Mouse (Mus musculus) kidney, embryonic 14.5 days (tissue): ENCODE data around the gene Npffr2. TPM values are rescaled to one million over a fixed set of nuclear protein-coding genes. Genes with fewer than 3 reads are reported as not detected.
A peak's percentile ranks its signal among the peaks of the same experiment; 100 is the strongest.

Experiments
- ATAC-seq: fragments of 200-750 bp; cut with Nextera tagmentation; 2 replicates; pipeline ENCODE4 v1.8.0; 2017; ENCODE audit warnings: moderate number of reproducible peaks, mild to moderate bottlenecking, moderate TSS enrichment, moderate library complexity; ENCODE audit not compliant: low FRiP score, low TSS enrichment
- H3K27ac ChIP-seq: fragments of 300-500 bp; sonication (generic); 2 replicates; pipeline ENCODE4 v1.5.1; 2014; ENCODE audit warnings: low read depth, mild to moderate bottlenecking, low read length, moderate library complexity, mixed read lengths
- H3K27me3 ChIP-seq: fragments of 300-500 bp; sonication (generic); 2 replicates; pipeline ENCODE4 v1.6.1; 2014; ENCODE audit warnings: mild to moderate bottlenecking, low read length; ENCODE audit not compliant: control insufficient read depth, insufficient read depth
- H3K36me3 ChIP-seq: fragments of 300-500 bp; sonication (generic); 2 replicates; pipeline ENCODE4 v1.6.1; 2014; ENCODE audit warnings: low read length, mixed read lengths; ENCODE audit not compliant: control insufficient read depth, insufficient read depth
- H3K4me1 ChIP-seq: fragments of 300-500 bp; sonication (generic); 2 replicates; pipeline ENCODE4 v1.6.1; 2014; ENCODE audit warnings: low read length, mixed read lengths; ENCODE audit not compliant: control insufficient read depth, insufficient read depth
- H3K4me2 ChIP-seq: fragments of 300-500 bp; sonication (generic); replicated peaks from 2 replicates; pipeline ENCODE4 v1.6.1; 2014; ENCODE audit warnings: low read depth, mild to moderate bottlenecking, low read length
- H3K4me3 ChIP-seq: fragments of 300-500 bp; sonication (generic); 2 replicates; pipeline ENCODE4 v1.5.1; 2014; ENCODE audit warnings: mild to moderate bottlenecking, low read length
- H3K9ac ChIP-seq: fragments of 300-500 bp; sonication (generic); 2 replicates; pipeline ENCODE4 v1.6.1; 2014; ENCODE audit warnings: low read depth, mild to moderate bottlenecking, low read length, moderate library complexity
- H3K9me3 ChIP-seq: fragments of 300-500 bp; sonication (generic); 2 replicates; pipeline ENCODE4 v1.6.1; 2016; ENCODE audit warnings: low read length; ENCODE audit not compliant: control insufficient read depth
- WGBS: fragments of 180-500 bp; shearing (Covaris S2); extraction: QIAGEN DNeasy Blood & Tissue Kit; methylation state at CpG from one replicate; pipeline ENCODE4 v1.1.7; 2014; 5-methylcytosine and 5-hydroxymethylcytosine counted together
- polyA plus RNA-seq: library from polyadenylated mRNA; unstranded; fragments of >200 nt; fragmentation: Nextera tagmentation; extraction: Ambion mirVana; gene quantifications from 2 replicates; pipeline ENCODE4 v1.2.1, GENCODE M21; 2014

Npffr2 gene
- polyA plus RNA-seq: not detected in 2 replicates

- H3K4me3 ChIP-seq: peak within 1 kb of the TSS; percentile 35
- no peak within 1 kb of the TSS; the same call in 1 of the 2 replicates for H3K9ac ChIP-seq
- no peaks in the 10 kb centered on the region for H3K4me1 ChIP-seq
- H3K27ac ChIP-seq: no peak within 1 kb of the TSS
- H3K36me3 ChIP-seq: no peaks in the 10 kb centered on the region
- H3K4me2 ChIP-seq: peak within 1 kb of the TSS; percentile 62
- no peaks in the 10 kb centered on the region for H3K9me3 ChIP-seq
- peak; percentile 96 for ATAC-seq
- WGBS: 5% methylated on average over 21 of the region's 23 CpGs
- H3K27me3 ChIP-seq: peaks cover 7% of the 10 kb centered on the region; the same call in 1 of the 2 replicates
These were observed at the start of gene Npffr2 for GRCm38 (mm10) chr5:89526878-89527578. Gene Npffr2 (plus strand): TSS chr5:89527429.

- Histone ChIP-seq H3K27me3 (no peaks in the 10 kb centered on the region), H3K9me3 (no peaks in the 10 kb centered on the region), H3K4me3 (no peak overlapping the region), H3K4me1 (no peaks in the 10 kb centered on the region), H3K9ac (no peak overlapping the region), H3K36me3 (no peaks in the 10 kb centered on the region), H3K27ac (no peak overlapping the region), H3K4me2 (no peak overlapping the region)
- WGBS: 100% methylated on average over 1 of the region's 1 CpGs
- ATAC-seq: no peak
These were observed 34.7 kb upstream of the Npffr2 start for GRCm38 (mm10) chr5:89492560-89492959.

- H3K9ac ChIP-seq: no peak overlapping the region
- no peaks in the 10 kb centered on the region for H3K4me1 ChIP-seq
- H3K36me3 ChIP-seq: no peaks in the 10 kb centered on the region
- 59% methylated on average over 6 of the region's 6 CpGs for WGBS
- H3K4me3 ChIP-seq: no peak overlapping the region
- no peak overlapping the region for H3K27ac ChIP-seq
- H3K4me2 ChIP-seq: no peak overlapping the region
- ATAC-seq: no peak
- no peaks in the 10 kb centered on the region for H3K27me3 ChIP-seq
- no peaks in the 10 kb centered on the region for H3K9me3 ChIP-seq
These were observed 27.0 kb upstream of the Npffr2 start for GRCm38 (mm10) chr5:89500182-89500581.

- no peak overlapping the region for H3K27ac ChIP-seq
- H3K4me1 ChIP-seq: no peaks in the 10 kb centered on the region
- H3K9ac ChIP-seq: no peak overlapping the region
- no peaks in the 10 kb centered on the region for H3K36me3 ChIP-seq
- peaks cover 5% of the 10 kb centered on the region; the same call in 1 of the 2 replicates for H3K9me3 ChIP-seq
- H3K4me2 ChIP-seq: no peak overlapping the region
- no peaks in the 10 kb centered on the region for H3K27me3 ChIP-seq
- ATAC-seq: no peak
- WGBS: 78% methylated on average over 4 of the region's 4 CpGs
- H3K4me3 ChIP-seq: no peak overlapping the region
These were observed 8.6 kb upstream of the Npffr2 start for GRCm38 (mm10) chr5:89518641-89519040.

- peak; percentile 68; the same call in 1 of the 2 replicates for ATAC-seq
- 8% methylated on average over 14 of the region's 14 CpGs for WGBS
- Histone ChIP-seq H3K36me3 (no peaks in the 10 kb centered on the region), H3K27ac (no peak overlapping the region), H3K4me1 (no peaks in the 10 kb centered on the region), H3K9ac (no peak overlapping the region; the same call in 1 of the 2 replicates), H3K4me3 (peak overlapping the region; percentile 35), H3K4me2 (peak overlapping the region; percentile 62), H3K27me3 (peaks cover 7% of the 10 kb centered on the region; the same call in 1 of the 2 replicates), H3K9me3 (no peaks in the 10 kb centered on the region)
These were observed 949 bp upstream of the Npffr2 start for GRCm38 (mm10) chr5:89526181-89526778.

GRCm38 (mm10) chr5:89528951-89529350, 1.7 kb downstream of the Npffr2 start:
- Histone ChIP-seq H3K9me3 (no peaks in the 10 kb centered on the region), H3K27ac (no peak overlapping the region), H3K4me3 (no peak overlapping the region), H3K4me2 (no peak overlapping the region), H3K36me3 (no peaks in the 10 kb centered on the region), H3K4me1 (no peaks in the 10 kb centered on the region), H3K27me3 (peaks cover 7% of the 10 kb centered on the region; the same call in 1 of the 2 replicates), H3K9ac (no peak overlapping the region)
- 15% methylated on average over 4 of the region's 4 CpGs for WGBS
- peak; percentile 36; the same call in 1 of the 2 replicates for ATAC-seq

- ATAC-seq: no peak
- Histone ChIP-seq H3K36me3 (no peaks in the 10 kb centered on the region), H3K9me3 (no peaks in the 10 kb centered on the region), H3K4me1 (no peaks in the 10 kb centered on the region), H3K27me3 (peaks cover 7% of the 10 kb centered on the region; the same call in 1 of the 2 replicates), H3K4me2 (no peak overlapping the region), H3K4me3 (no peak overlapping the region), H3K27ac (no peak overlapping the region), H3K9ac (no peak overlapping the region)
- WGBS: 35% methylated on average over 2 of the region's 2 CpGs
These were observed 2.2 kb downstream of the Npffr2 start for GRCm38 (mm10) chr5:89529391-89529790.

- WGBS: 88% methylated on average over 3 of the region's 3 CpGs
- Histone ChIP-seq H3K27me3 (no peaks in the 10 kb centered on the region), H3K36me3 (no peaks in the 10 kb centered on the region), H3K27ac (no peak overlapping the region), H3K4me3 (no peak overlapping the region), H3K4me1 (no peaks in the 10 kb centered on the region), H3K4me2 (no peak overlapping the region), H3K9ac (no peak overlapping the region), H3K9me3 (no peaks in the 10 kb centered on the region)
- ATAC-seq: no peak
These were observed 8.8 kb downstream of the Npffr2 start for GRCm38 (mm10) chr5:89536018-89536417.

- H3K27me3 ChIP-seq: no peaks in the 10 kb centered on the region
- 83% methylated on average over 3 of the region's 3 CpGs for WGBS
- no peak overlapping the region for H3K4me2 ChIP-seq
- no peak overlapping the region for H3K27ac ChIP-seq
- no peaks in the 10 kb centered on the region for H3K4me1 ChIP-seq
- no peak for ATAC-seq
- no peaks in the 10 kb centered on the region for H3K9me3 ChIP-seq
- H3K36me3 ChIP-seq: no peaks in the 10 kb centered on the region
- H3K4me3 ChIP-seq: no peak overlapping the region
- H3K9ac ChIP-seq: no peak overlapping the region
These were observed 15.2 kb downstream of the Npffr2 start for GRCm38 (mm10) chr5:89542472-89542871.
